Mouse (Mus musculus) T-helper 1 cell (primary cell): ENCODE results near the gene Gm15093.
"Not testable (repeated sequence)": the region's sequence is repeated elsewhere in the genome, so short reads cannot be mapped to it uniquely, and the experiment has no call there.

Experiments used
- in situ Hi-C: fragments of 300-600 bp; cut with MboI, MseI; formaldehyde crosslinking; loops from one replicate; pipeline ENCODE4 v1.15.1; 2025; ENCODE audit warnings: high pct_unique_total_duplicates

Gene Gm15093

GRCm38 (mm10) chrX:149272077-149272476 is at the start of gene Gm15093:
TSS of gene Gm15093 (plus strand) at chrX:149272377.
- in situ Hi-C loops: not testable (repeated sequence)
